Mouse (Mus musculus) liver, embryonic 16.5 days (tissue): ENCODE data around the gene Cfap100. TPM values are rescaled to one million over a fixed set of nuclear protein-coding genes. Genes with fewer than 3 reads are reported as not detected.
A peak's percentile ranks its signal among the peaks of the same experiment; 100 is the strongest.

Source experiments
- ATAC-seq: fragments of 200-750 bp; cut with Nextera tagmentation; 2 replicates; pipeline ENCODE4 v1.8.0; 2017; ENCODE audit warnings: low read depth, mild to moderate bottlenecking, moderate number of reproducible peaks, moderate library complexity
- H3K27ac ChIP-seq: fragments of 300-500 bp; sonication (generic); 2 replicates; pipeline ENCODE4 v1.5.1; 2014; ENCODE audit warnings: mild to moderate bottlenecking, low read length
- H3K27me3 ChIP-seq: fragments of 300-500 bp; sonication (generic); 2 replicates; pipeline ENCODE4 v1.6.1; 2014; ENCODE audit warnings: low read depth, low read length, mixed read lengths; ENCODE audit not compliant: control insufficient read depth, insufficient read depth
- H3K36me3 ChIP-seq: fragments of 300-500 bp; sonication (generic); 2 replicates; pipeline ENCODE4 v1.6.1; 2014; ENCODE audit warnings: mild to moderate bottlenecking; ENCODE audit not compliant: control insufficient read depth, insufficient read depth
- H3K4me1 ChIP-seq: fragments of 300-500 bp; sonication (generic); 2 replicates; pipeline ENCODE4 v1.6.1; 2014; ENCODE audit warnings: low read depth, low read length, mixed read lengths; ENCODE audit not compliant: control insufficient read depth
- H3K4me2 ChIP-seq: fragments of 300-500 bp; sonication (generic); 2 replicates; pipeline ENCODE4 v1.6.1; 2014; ENCODE audit warnings: low read depth, low read length, mixed read lengths
- H3K4me3 ChIP-seq: fragments of 300-500 bp; sonication (generic); 2 replicates; pipeline ENCODE4 v1.5.1; 2014; ENCODE audit warnings: low read depth, mild to moderate bottlenecking, low read length
- H3K9ac ChIP-seq: fragments of 300-500 bp; sonication (generic); 2 replicates; pipeline ENCODE4 v1.6.1; 2014; ENCODE audit warnings: low read depth, low read length
- H3K9me3 ChIP-seq: fragments of 300-500 bp; sonication (generic); replicated peaks from 2 replicates; pipeline ENCODE4 v1.6.1; 2016; ENCODE audit warnings: low read length; ENCODE audit not compliant: control insufficient read depth
- WGBS: fragments of 180-500 bp; shearing (Covaris S2); extraction: QIAGEN DNeasy Blood & Tissue Kit; methylation state at CpG from one replicate; pipeline ENCODE4 v1.1.7; 2014; ENCODE audit not compliant: insufficient replicate concordance; 5-methylcytosine and 5-hydroxymethylcytosine counted together
- polyA plus RNA-seq: library from polyadenylated mRNA; unstranded; fragments of >200 nt; fragmentation: Nextera tagmentation; extraction: Ambion mirVana; gene quantifications from 2 replicates; pipeline ENCODE4 v1.2.1, GENCODE M21; 2015

The Cfap100 gene
- polyA plus RNA-seq, 1 experiment from 2014 or later, result 0.19 TPM

- peaks cover 2% of the 10 kb centered on the region; the same call in 1 of the 2 replicates for H3K36me3 ChIP-seq
- H3K4me3 ChIP-seq, result no peak overlapping the region
- H3K27ac ChIP-seq, result no peak overlapping the region
- H3K4me1 ChIP-seq, result no peaks in the 10 kb centered on the region; the same call in 1 of the 2 replicates
- ATAC-seq, result no peak
- 64% methylated on average over 4 of the region's 4 CpGs for WGBS
- H3K4me2 ChIP-seq, result no peak overlapping the region
- no peaks in the 10 kb centered on the region for H3K9me3 ChIP-seq
- H3K9ac ChIP-seq, result no peak overlapping the region
- H3K27me3 ChIP-seq, result no peaks in the 10 kb centered on the region
These were observed 38.0 kb downstream of the Cfap100 start for GRCm38 (mm10) chr6:90390629-90391028.

- Histone ChIP-seq H3K4me3 (no peak overlapping the region), H3K4me2 (no peak overlapping the region), H3K9me3 (no peaks in the 10 kb centered on the region), H3K27ac (no peak overlapping the region), H3K4me1 (no peaks in the 10 kb centered on the region), H3K9ac (no peak overlapping the region), H3K36me3 (peaks cover 45% of the 10 kb centered on the region), H3K27me3 (no peaks in the 10 kb centered on the region)
- ATAC-seq, result no peak
- 80% methylated on average over 2 of the region's 2 CpGs for WGBS
These were observed 47.1 kb downstream of the Cfap100 start for GRCm38 (mm10) chr6:90381465-90381864.

- no peak overlapping the region for H3K27ac ChIP-seq
- H3K4me3 ChIP-seq, result no peak overlapping the region
- H3K9me3 ChIP-seq, result no peaks in the 10 kb centered on the region
- H3K4me2 ChIP-seq, result no peak overlapping the region
- H3K27me3 ChIP-seq, result no peaks in the 10 kb centered on the region
- WGBS, result 84% methylated on average over 2 of the region's 2 CpGs
- H3K4me1 ChIP-seq, result peaks cover 15% of the 10 kb centered on the region
- peaks cover 35% of the 10 kb centered on the region for H3K36me3 ChIP-seq
- no peak overlapping the region for H3K9ac ChIP-seq
- ATAC-seq, result no peak
These were observed 50.9 kb downstream of the Cfap100 start for GRCm38 (mm10) chr6:90377708-90378107.

- Histone ChIP-seq H3K27me3 (no peaks in the 10 kb centered on the region), H3K27ac (peak overlapping the region; percentile 72), H3K9me3 (no peaks in the 10 kb centered on the region), H3K9ac (no peak overlapping the region), H3K4me1 (peaks cover 29% of the 10 kb centered on the region), H3K4me2 (peak overlapping the region; percentile 14; the same call in 1 of the 2 replicates), H3K4me3 (no peak overlapping the region), H3K36me3 (peaks cover 21% of the 10 kb centered on the region)
- 23% methylated on average over 4 of the region's 4 CpGs for WGBS
- ATAC-seq, result peak; percentile 91
These were observed 54.0 kb downstream of the Cfap100 start for GRCm38 (mm10) chr6:90374647-90375046.

- H3K4me2 ChIP-seq, result peak overlapping the region; percentile 89
- peak; percentile 58 for ATAC-seq
- peaks cover 26% of the 10 kb centered on the region for H3K4me1 ChIP-seq
- peak overlapping the region; percentile 68 for H3K27ac ChIP-seq
- no peaks in the 10 kb centered on the region for H3K27me3 ChIP-seq
- peaks cover 7% of the 10 kb centered on the region; the same call in 1 of the 2 replicates for H3K36me3 ChIP-seq
- no peaks in the 10 kb centered on the region for H3K9me3 ChIP-seq
- H3K4me3 ChIP-seq, result peak overlapping the region; percentile 82
- H3K9ac ChIP-seq, result peak overlapping the region; percentile 80
- under 1% methylated on average over 97 of the region's 98 CpGs for WGBS
These were observed 58.7 kb downstream of the Cfap100 start for GRCm38 (mm10) chr6:90369725-90370553.

GRCm38 (mm10) chr6:90368976-90369724, 59.4 kb downstream of the Cfap100 start, which contains the start of gene Zxdc:
Zxdc (plus strand) TSS chr6:90369492.
- peak; percentile 95 for ATAC-seq
- Histone ChIP-seq H3K4me1 (peaks cover 18% of the 10 kb centered on the region), H3K36me3 (peaks cover 7% of the 10 kb centered on the region; the same call in 1 of the 2 replicates), H3K9me3 (no peaks in the 10 kb centered on the region), H3K4me3 (peak within 1 kb of the TSS; percentile 82), H3K4me2 (peak within 1 kb of the TSS; percentile 89), H3K27ac (peak within 1 kb of the TSS; percentile 68), H3K27me3 (no peaks in the 10 kb centered on the region), H3K9ac (peak within 1 kb of the TSS; percentile 80)
- 5% methylated on average over 39 of the region's 41 CpGs for WGBS

GRCm38 (mm10) chr6:90363301-90363700, 65.3 kb downstream of the Cfap100 start:
- Histone ChIP-seq H3K4me2 (no peak overlapping the region), H3K27me3 (no peaks in the 10 kb centered on the region), H3K27ac (no peak overlapping the region), H3K36me3 (no peaks in the 10 kb centered on the region), H3K9ac (no peak overlapping the region), H3K4me1 (no peaks in the 10 kb centered on the region), H3K9me3 (no peaks in the 10 kb centered on the region), H3K4me3 (no peak overlapping the region)
- 54% methylated on average over 5 of the region's 5 CpGs for WGBS
- ATAC-seq, result no peak

GRCm38 (mm10) chr6:90360922-90361614, 67.5 kb downstream of the Cfap100 start:
- Histone ChIP-seq H3K27ac (no peak overlapping the region), H3K4me1 (no peaks in the 10 kb centered on the region), H3K27me3 (no peaks in the 10 kb centered on the region), H3K9ac (no peak overlapping the region), H3K4me3 (no peak overlapping the region), H3K4me2 (no peak overlapping the region), H3K36me3 (no peaks in the 10 kb centered on the region), H3K9me3 (no peaks in the 10 kb centered on the region)
- ATAC-seq, result no peak
- WGBS, result 59% methylated on average over 6 of the region's 6 CpGs
